9 mouse cellular contexts compared by ENCODE assay signal in the genomic region with DNA sequence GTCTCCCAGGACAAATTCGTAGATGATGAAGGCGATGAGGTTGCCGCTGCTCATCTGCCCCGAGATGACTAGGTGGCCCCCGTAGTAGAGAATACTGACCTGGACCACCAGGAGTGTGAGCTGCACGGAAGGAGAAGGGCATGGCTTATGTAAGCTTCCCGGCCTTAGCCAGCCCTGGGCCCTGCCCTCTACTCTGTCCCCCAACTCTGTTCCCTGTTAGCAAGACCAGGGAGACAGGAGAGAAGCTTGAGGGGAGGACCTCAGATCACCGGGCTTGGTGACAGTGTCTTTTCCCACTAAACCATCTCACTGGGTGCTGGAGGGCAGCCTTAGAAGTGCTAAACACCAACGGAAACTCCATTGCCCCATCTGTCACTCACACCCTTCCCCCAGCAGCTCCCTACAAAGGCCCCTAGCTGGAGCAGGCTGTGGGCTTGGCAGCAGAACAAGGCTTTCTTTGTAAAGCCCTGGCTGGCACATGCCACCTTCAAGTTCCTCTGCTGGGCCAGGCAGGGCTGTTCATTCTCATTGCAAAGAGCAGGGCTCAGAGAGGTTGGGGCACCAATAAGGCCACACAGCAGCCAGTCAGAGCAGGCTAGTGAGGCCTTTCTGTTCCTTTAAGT. TPM values are rescaled to one million over a fixed set of nuclear protein-coding genes. Genes with fewer than 3 reads are reported as not detected.
A peak's percentile ranks its signal among the peaks of the same experiment; 100 is the strongest.
DNase-seq lines count a peak whose midpoint lies in the region; ATAC-seq and TF ChIP-seq lines count a peak whose summit lies in the region.
"Had no signal": no experiment of that assay in that cellular context is flagged by ENCODE, and none has a peak within 500 bp of the region (broad histone marks: within the 10 kb centered on the region; RNA-seq: fewer than 3 reads in every experiment).

No protein-coding gene starts in this region.

- no peak overlapping the region for H3K4me2 ChIP-seq in lung, embryonic 16.5 days (ENCODE audit: low read depth, low read length)
- no peak overlapping the region for H3K4me2 ChIP-seq in midbrain, embryonic 14.5 days (ENCODE audit: low read length)
- H3K4me2 ChIP-seq: liver, embryonic 13.5 days had no signal

- ATAC-seq in lung, embryonic 16.5 days (ENCODE audit: low read depth): peak; percentile 56; the same call in 1 of the 2 replicates
- peak; percentile 76 for ATAC-seq in midbrain, embryonic 14.5 days (ENCODE audit: low FRiP score, low TSS enrichment)

- H3K9ac ChIP-seq in lung, embryonic 16.5 days (ENCODE audit: low read length): no peak overlapping the region
- H3K9ac ChIP-seq in midbrain, embryonic 14.5 days (replicated peaks; ENCODE audit: low read length): no peak overlapping the region

- WGBS in lung, embryonic 16.5 days: 41% methylated on average over 9 of the region's 9 CpGs
- 76% methylated on average over 9 of the region's 9 CpGs for WGBS in forebrain, embryonic 10.5 days
- 59% methylated on average over 9 of the region's 9 CpGs for WGBS in midbrain, embryonic 14.5 days

- intact Hi-C loops in heart, postnatal 25 days (cut with DNase I): no loop called here

- H3K9me3 ChIP-seq in lung, embryonic 16.5 days (ENCODE audit: control insufficient read depth, low read length): no peaks in the 10 kb centered on the region
- no peaks in the 10 kb centered on the region for H3K9me3 ChIP-seq in forebrain, embryonic 10.5 days
- H3K9me3 ChIP-seq in midbrain, embryonic 14.5 days (ENCODE audit: control insufficient read depth, low read length): no peaks in the 10 kb centered on the region
- H3K9me3 ChIP-seq: liver, embryonic 13.5 days had no signal

- no peak for DNase-seq in lung, postnatal 36 days
- DNase-seq in forebrain, embryonic 10.5 days (ENCODE audit: extremely low spot score, low spot score): no peak
- peak; percentile 72 to 89 for DNase-seq in layer of hippocampus, adult 2 months (ENCODE audit: low spot score in 2 of 2)
- DNase-seq in midbrain, embryonic 14.5 days: peak; percentile 82
- DNase-seq in thymus, postnatal 25 days: peak; percentile 74
- no peak for DNase-seq in kidney, postnatal 14 days
- DNase-seq in heart, postnatal 25 days (ENCODE audit: low spot score): no peak
- DNase-seq: liver, embryonic 13.5 days had no signal

- TF ChIP-seq CTCF in layer of hippocampus, adult 2 months (conservative IDR thresholded peaks at IDR 0.05): 0 out of 2 replicates have a peak, but pooled peaks have one; percentile 12

- H3K27ac ChIP-seq in lung, embryonic 16.5 days (ENCODE audit: low read length): 0 out of 2 replicates have a peak overlapping the region, but pooled peaks have one; percentile 5
- peak overlapping the region; percentile 62; the same call in 1 of the 2 replicates for H3K27ac ChIP-seq in forebrain, embryonic 10.5 days
- peak overlapping the region; percentile 81 for H3K27ac ChIP-seq in layer of hippocampus, adult 2 months
- peak overlapping the region; percentile 74 for H3K27ac ChIP-seq in midbrain, embryonic 14.5 days (replicated peaks; ENCODE audit: low read depth, low read length)
- H3K27ac ChIP-seq: liver, embryonic 13.5 days had no signal

- H3K4me3 ChIP-seq in lung, embryonic 16.5 days (ENCODE audit: low read length): no peak overlapping the region
- H3K4me3 ChIP-seq in forebrain, embryonic 10.5 days: no peak overlapping the region
- H3K4me3 ChIP-seq in layer of hippocampus, adult 2 months: peak overlapping the region; percentile 37
- H3K4me3 ChIP-seq in midbrain, embryonic 14.5 days (replicated peaks; ENCODE audit: low read depth, low read length): no peak overlapping the region
- H3K4me3 ChIP-seq: liver, embryonic 13.5 days had no signal

- peaks cover 16% of the 10 kb centered on the region for H3K4me1 ChIP-seq in lung, embryonic 16.5 days (replicated peaks; ENCODE audit: control insufficient read depth, insufficient read depth, low read length)
- H3K4me1 ChIP-seq in forebrain, embryonic 10.5 days: peaks cover 44% of the 10 kb centered on the region
- peaks cover 10% of the 10 kb centered on the region; the same call in 1 of the 2 replicates for H3K4me1 ChIP-seq in midbrain, embryonic 14.5 days (ENCODE audit: control insufficient read depth, insufficient read depth, low read length)

- no peaks in the 10 kb centered on the region for H3K36me3 ChIP-seq in lung, embryonic 16.5 days (ENCODE audit: control insufficient read depth, insufficient read depth, low read length)
- H3K36me3 ChIP-seq in forebrain, embryonic 10.5 days (replicated peaks): no peaks in the 10 kb centered on the region
- no peaks in the 10 kb centered on the region for H3K36me3 ChIP-seq in midbrain, embryonic 14.5 days (ENCODE audit: control insufficient read depth, insufficient read depth, low read length)
- H3K36me3 ChIP-seq: liver, embryonic 13.5 days had no signal

- H3K27me3 ChIP-seq in lung, embryonic 16.5 days (ENCODE audit: control insufficient read depth, insufficient read depth, low read depth, low read length): no peaks in the 10 kb centered on the region
- H3K27me3 ChIP-seq in forebrain, embryonic 10.5 days (ENCODE audit: poor library complexity, severe bottlenecking): no peaks in the 10 kb centered on the region
- no peaks in the 10 kb centered on the region for H3K27me3 ChIP-seq in midbrain, embryonic 14.5 days (ENCODE audit: control insufficient read depth, insufficient read depth, low read length)
- H3K27me3 ChIP-seq: liver, embryonic 13.5 days had no signal

RNA-seq across cellular contexts. Expression of gene Abcb9, which starts 16.7 kb away (rescaled TPM):
- polyA plus RNA-seq in lung, embryonic 16.5 days (2015; fragmentation: Nextera tagmentation; extraction: Ambion mirVana): 2.7 and 3.8 TPM in 2 replicates
- 0.52 and 0.65 TPM in 2 replicates for polyA plus RNA-seq in forebrain, embryonic 10.5 days (2016; fragmentation: Nextera tagmentation; extraction: Ambion mirVana)
- 10 to 100 TPM; 27.0 to 31.7 TPM for total RNA-seq in layer of hippocampus, adult 2 months (2021)
- 10.9 and 11.6 TPM in 2 replicates for polyA plus RNA-seq in midbrain, embryonic 14.5 days (2014; fragmentation: Nextera tagmentation; extraction: Ambion mirVana)
- total RNA-seq in heart, postnatal 25 days (2021): 1 to 10 TPM; 8.0 to 9.0 TPM

RNA-seq across cellular contexts. Expression of gene Ogfod2, which starts 33.2 kb away (rescaled TPM):
- 29.7 and 33.1 TPM in 2 replicates for polyA plus RNA-seq in lung, embryonic 16.5 days (2015; fragmentation: Nextera tagmentation; extraction: Ambion mirVana)
- polyA plus RNA-seq in forebrain, embryonic 10.5 days (2016; fragmentation: Nextera tagmentation; extraction: Ambion mirVana): 16.8 and 17.8 TPM in 2 replicates
- 10 to 100 TPM; 32.7 to 38.7 TPM for total RNA-seq in layer of hippocampus, adult 2 months (2021)
- polyA plus RNA-seq in midbrain, embryonic 14.5 days (2014; fragmentation: Nextera tagmentation; extraction: Ambion mirVana): 19.7 and 20.7 TPM in 2 replicates
- total RNA-seq in heart, postnatal 25 days (2021): 10 to 100 TPM; 12.5 to 13.9 TPM

RNA-seq across cellular contexts. Expression of gene Arl6ip4, which starts 37.0 kb away (rescaled TPM):
- polyA plus RNA-seq in lung, embryonic 16.5 days (2015; fragmentation: Nextera tagmentation; extraction: Ambion mirVana): 98.8 and 99.9 TPM in 2 replicates
- 136 and 140 TPM in 2 replicates for polyA plus RNA-seq in forebrain, embryonic 10.5 days (2016; fragmentation: Nextera tagmentation; extraction: Ambion mirVana)
- total RNA-seq in layer of hippocampus, adult 2 months (2021): 10 to 100 TPM; 49.8 to 52.2 TPM
- polyA plus RNA-seq in midbrain, embryonic 14.5 days (2014; fragmentation: Nextera tagmentation; extraction: Ambion mirVana): 65.2 and 72.3 TPM in 2 replicates
- total RNA-seq in heart, postnatal 25 days (2021): 10 to 100 TPM; 36.2 to 43.0 TPM

RNA-seq across cellular contexts. Expression of gene Vps37b, which starts 46.8 kb away (rescaled TPM):
- polyA plus RNA-seq in lung, embryonic 16.5 days (2015; fragmentation: Nextera tagmentation; extraction: Ambion mirVana): 39.2 and 41.6 TPM in 2 replicates
- 50.8 and 51.2 TPM in 2 replicates for polyA plus RNA-seq in forebrain, embryonic 10.5 days (2016; fragmentation: Nextera tagmentation; extraction: Ambion mirVana)
- total RNA-seq in layer of hippocampus, adult 2 months (2021): 10 to 100 TPM; 36.8 to 42.2 TPM
- polyA plus RNA-seq in midbrain, embryonic 14.5 days (2014; fragmentation: Nextera tagmentation; extraction: Ambion mirVana): 58.0 and 72.4 TPM in 2 replicates
- total RNA-seq in heart, postnatal 25 days (2021): 10 to 100 TPM; 18.2 to 18.6 TPM

Comparison
In these comparisons a context has a peak if more than half of its experiments do, and no peak if none do; other contexts are left out.
1. H3K27ac ChIP-seq: peak in every context shown above with its lines; median percentile 81 in layer of hippocampus, adult 2 months; 74 in midbrain, embryonic 14.5 days; 62 in forebrain, embryonic 10.5 days; 5 in lung, embryonic 16.5 days.
2. DNase-seq: peak in layer of hippocampus, adult 2 months (2 of 2), midbrain, embryonic 14.5 days (single experiment) and thymus, postnatal 25 days (single experiment); none in lung, postnatal 36 days (single experiment), forebrain, embryonic 10.5 days (single experiment), kidney, postnatal 14 days (single experiment) and heart, postnatal 25 days (single experiment).